Mouse (Mus musculus): ENCODE measurements at regions not wholly inside any gene's neighbourhood (a gene's known extent, or its start where the extent isn't known, plus 50 kb on each side); places are given as distances from the start of the nearest gene placed in this dataset.

GRCm38 (mm10) chr4:12785840-12786239 is 614.0 kb upstream of the Fam92a start:
- WGBS (ENCODE audit: insufficient replicate concordance), result 45% methylated on average over 4 of the region's 4 CpGs
- H3K4me1 ChIP-seq (ENCODE audit: control insufficient read depth, insufficient read depth, low read length), result no peaks in the 10 kb centered on the region
- no peak for ATAC-seq (replicated peaks; ENCODE audit: insufficient number of reproducible peaks, low FRiP score, low TSS enrichment)
- H3K27ac ChIP-seq (ENCODE audit: low read depth, low read length), result no peak overlapping the region
- no peak overlapping the region for H3K9ac ChIP-seq (ENCODE audit: low read depth, low read length)
- H3K9me3 ChIP-seq (replicated peaks; ENCODE audit: control insufficient read depth, low read length), result no peaks in the 10 kb centered on the region
- no peak overlapping the region for H3K4me2 ChIP-seq
- no peaks in the 10 kb centered on the region for H3K27me3 ChIP-seq (ENCODE audit: control insufficient read depth, insufficient read depth, low read length)
- H3K36me3 ChIP-seq (ENCODE audit: control insufficient read depth, insufficient read depth, low read length), result no peaks in the 10 kb centered on the region
- no peak overlapping the region for H3K4me3 ChIP-seq (ENCODE audit: low read depth, low read length)

- H3K27ac ChIP-seq (ENCODE audit: low read depth, low read length), result no peak overlapping the region
- H3K9me3 ChIP-seq (replicated peaks; ENCODE audit: control insufficient read depth, low read length), result no peaks in the 10 kb centered on the region
- no peak overlapping the region for H3K9ac ChIP-seq (ENCODE audit: low read depth, low read length)
- no peak overlapping the region for H3K4me3 ChIP-seq (ENCODE audit: low read depth, low read length)
- no peak for ATAC-seq (replicated peaks; ENCODE audit: insufficient number of reproducible peaks, low FRiP score, low TSS enrichment)
- H3K36me3 ChIP-seq (ENCODE audit: control insufficient read depth, insufficient read depth, low read length), result no peaks in the 10 kb centered on the region
- WGBS (ENCODE audit: insufficient replicate concordance), result 89% methylated on average over 3 of the region's 3 CpGs
- no peaks in the 10 kb centered on the region for H3K27me3 ChIP-seq (ENCODE audit: control insufficient read depth, insufficient read depth, low read length)
- H3K4me2 ChIP-seq, result no peak overlapping the region
- no peaks in the 10 kb centered on the region for H3K4me1 ChIP-seq (ENCODE audit: control insufficient read depth, insufficient read depth, low read length)
These were observed 612.7 kb upstream of the Fam92a start for GRCm38 (mm10) chr4:12784479-12784878.

GRCm38 (mm10) chr4:12784068-12784467 is 612.3 kb upstream of the Fam92a start:
- no peak for ATAC-seq (replicated peaks; ENCODE audit: insufficient number of reproducible peaks, low FRiP score, low TSS enrichment)
- no peaks in the 10 kb centered on the region for H3K36me3 ChIP-seq (ENCODE audit: control insufficient read depth, insufficient read depth, low read length)
- no peaks in the 10 kb centered on the region for H3K27me3 ChIP-seq (ENCODE audit: control insufficient read depth, insufficient read depth, low read length)
- no peak overlapping the region for H3K9ac ChIP-seq (ENCODE audit: low read depth, low read length)
- no peak overlapping the region for H3K4me2 ChIP-seq
- WGBS (ENCODE audit: insufficient replicate concordance), result 85% methylated on average over 11 of the region's 11 CpGs
- H3K4me1 ChIP-seq (ENCODE audit: control insufficient read depth, insufficient read depth, low read length), result no peaks in the 10 kb centered on the region
- H3K27ac ChIP-seq (ENCODE audit: low read depth, low read length), result no peak overlapping the region
- no peak overlapping the region for H3K4me3 ChIP-seq (ENCODE audit: low read depth, low read length)
- no peaks in the 10 kb centered on the region for H3K9me3 ChIP-seq (replicated peaks; ENCODE audit: control insufficient read depth, low read length)

DNA sequence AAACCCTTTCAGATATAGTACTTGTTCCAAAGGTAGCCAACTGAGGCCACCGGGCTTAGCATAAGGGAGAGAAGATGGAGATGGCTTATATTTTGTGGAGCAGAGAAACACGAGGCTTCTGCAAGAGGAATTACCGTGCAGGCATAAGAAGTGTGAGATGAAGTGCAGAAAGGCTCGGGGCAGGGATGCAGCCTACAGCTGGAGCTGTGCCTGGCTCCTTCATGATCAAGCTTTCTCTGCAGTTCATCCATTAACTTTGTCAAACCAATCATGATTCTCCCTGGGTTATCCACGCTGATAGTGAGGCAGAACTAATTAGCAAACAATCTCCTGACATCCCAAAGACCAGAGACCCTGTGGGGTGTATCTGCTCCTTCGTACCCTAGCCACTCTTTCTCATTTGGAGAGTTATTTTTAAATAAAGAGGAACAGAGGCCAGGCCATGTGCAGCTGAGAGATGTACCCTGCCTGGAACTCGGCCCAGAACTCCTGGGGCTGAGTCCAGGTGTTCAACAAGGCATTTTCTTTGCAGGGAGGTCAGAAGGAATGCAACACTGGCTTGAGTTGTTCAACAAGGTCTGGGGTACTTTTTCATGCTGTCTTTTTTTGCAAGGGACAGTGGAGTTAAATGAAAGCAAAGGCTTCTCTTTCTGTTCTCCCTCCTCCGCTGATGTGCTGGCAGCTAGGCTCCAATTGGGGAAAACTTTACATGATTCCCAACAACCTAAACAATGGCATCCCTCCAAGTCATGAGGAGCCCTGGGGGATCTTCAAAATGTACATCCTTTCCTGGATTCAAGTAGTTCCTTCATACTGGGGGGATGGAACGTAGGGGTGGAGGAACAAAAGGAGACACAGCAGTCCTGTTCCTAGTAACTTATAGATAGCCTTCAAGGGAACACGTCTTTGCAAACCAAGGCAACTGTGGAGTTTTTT is 610.4 kb upstream of the Fam92a start:
- H3K9me3 ChIP-seq (replicated peaks; ENCODE audit: control insufficient read depth, low read length), result no peaks in the 10 kb centered on the region
- H3K9ac ChIP-seq (ENCODE audit: low read depth, low read length), result no peak overlapping the region
- H3K27ac ChIP-seq (ENCODE audit: low read depth, low read length), result no peak overlapping the region
- WGBS (ENCODE audit: insufficient replicate concordance), result 41% methylated on average over 10 of the region's 10 CpGs
- H3K36me3 ChIP-seq (ENCODE audit: control insufficient read depth, insufficient read depth, low read length), result no peaks in the 10 kb centered on the region
- no peaks in the 10 kb centered on the region for H3K4me1 ChIP-seq (ENCODE audit: control insufficient read depth, insufficient read depth, low read length)
- H3K27me3 ChIP-seq (ENCODE audit: control insufficient read depth, insufficient read depth, low read length), result no peaks in the 10 kb centered on the region
- no peak overlapping the region for H3K4me3 ChIP-seq (ENCODE audit: low read depth, low read length)
- ATAC-seq (replicated peaks; ENCODE audit: insufficient number of reproducible peaks, low FRiP score, low TSS enrichment), result no peak; the same call in 1 of the 2 replicates
- no peak overlapping the region for H3K4me2 ChIP-seq

DNA sequence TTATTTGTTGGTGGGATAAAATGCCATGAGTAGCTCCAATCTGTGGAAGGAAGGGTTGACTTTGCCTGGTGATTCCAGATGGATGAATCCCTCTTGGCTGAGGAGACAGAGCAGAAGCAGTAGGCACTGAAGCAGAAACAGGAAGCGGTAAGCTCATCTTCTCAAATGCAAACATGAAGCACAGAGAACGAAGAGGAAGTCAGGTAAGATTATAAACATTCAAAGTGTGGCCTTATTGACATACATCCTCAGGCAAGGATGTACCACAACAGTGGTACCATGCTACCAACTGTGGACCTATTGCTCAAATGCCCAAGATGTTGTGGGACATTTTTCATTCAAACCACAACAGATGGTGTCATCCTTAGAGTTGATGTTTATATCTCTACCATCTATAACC is 608.4 kb upstream of the Fam92a start:
- no peaks in the 10 kb centered on the region for H3K27me3 ChIP-seq (ENCODE audit: control insufficient read depth, insufficient read depth, low read length)
- no peak for ATAC-seq (replicated peaks; ENCODE audit: insufficient number of reproducible peaks, low FRiP score, low TSS enrichment)
- H3K9me3 ChIP-seq (replicated peaks; ENCODE audit: control insufficient read depth, low read length), result no peaks in the 10 kb centered on the region
- H3K36me3 ChIP-seq (ENCODE audit: control insufficient read depth, insufficient read depth, low read length), result no peaks in the 10 kb centered on the region
- 75% methylated on average over 2 of the region's 2 CpGs for WGBS (ENCODE audit: insufficient replicate concordance)
- H3K27ac ChIP-seq (ENCODE audit: low read depth, low read length), result no peak overlapping the region
- H3K4me1 ChIP-seq (ENCODE audit: control insufficient read depth, insufficient read depth, low read length), result no peaks in the 10 kb centered on the region
- H3K4me3 ChIP-seq (ENCODE audit: low read depth, low read length), result no peak overlapping the region
- no peak overlapping the region for H3K9ac ChIP-seq (ENCODE audit: low read depth, low read length)
- H3K4me2 ChIP-seq, result no peak overlapping the region

- Histone ChIP-seq H3K9ac (ENCODE audit: low read depth, low read length) (no peak overlapping the region), H3K27me3 (ENCODE audit: control insufficient read depth, insufficient read depth, low read length) (no peaks in the 10 kb centered on the region), H3K27ac (ENCODE audit: low read depth, low read length) (no peak overlapping the region), H3K4me2 (no peak overlapping the region), H3K4me1 (ENCODE audit: control insufficient read depth, insufficient read depth, low read length) (no peaks in the 10 kb centered on the region), H3K4me3 (ENCODE audit: low read depth, low read length) (no peak overlapping the region), H3K36me3 (ENCODE audit: control insufficient read depth, insufficient read depth, low read length) (no peaks in the 10 kb centered on the region), H3K9me3 (replicated peaks; ENCODE audit: control insufficient read depth, low read length) (no peaks in the 10 kb centered on the region)
- 77% methylated on average over 1 of the region's 1 CpGs for WGBS (ENCODE audit: insufficient replicate concordance)
- no peak for ATAC-seq (replicated peaks; ENCODE audit: insufficient number of reproducible peaks, low FRiP score, low TSS enrichment)
These were observed 607.4 kb upstream of the Fam92a start for GRCm38 (mm10) chr4:12779211-12779610.

DNA sequence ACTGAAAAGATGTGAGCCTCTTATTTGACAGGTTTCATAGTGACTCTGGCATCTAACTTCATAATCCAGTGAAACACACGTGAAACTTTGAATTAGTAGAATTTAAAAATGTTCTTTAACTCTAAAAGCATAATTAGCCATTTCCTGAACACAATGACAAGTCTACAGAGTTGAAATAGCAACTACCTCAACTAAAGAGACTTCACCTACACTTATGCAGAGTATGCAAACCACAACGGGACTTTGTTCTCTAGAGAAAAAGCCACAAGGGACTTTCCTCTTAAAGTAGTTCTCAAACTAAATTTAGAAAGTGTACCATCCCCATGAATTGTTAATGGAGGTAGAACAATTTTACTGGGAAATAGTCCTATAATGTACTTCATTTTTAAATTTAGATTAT is 606.3 kb upstream of the Fam92a start:
- Histone ChIP-seq H3K36me3 (ENCODE audit: control insufficient read depth, insufficient read depth, low read length) (no peaks in the 10 kb centered on the region), H3K27ac (ENCODE audit: low read depth, low read length) (no peak overlapping the region), H3K4me1 (ENCODE audit: control insufficient read depth, insufficient read depth, low read length) (peaks cover 2% of the 10 kb centered on the region; the same call in 1 of the 2 replicates), H3K9me3 (replicated peaks; ENCODE audit: control insufficient read depth, low read length) (no peaks in the 10 kb centered on the region), H3K27me3 (ENCODE audit: control insufficient read depth, insufficient read depth, low read length) (no peaks in the 10 kb centered on the region), H3K4me3 (ENCODE audit: low read depth, low read length) (no peak overlapping the region), H3K9ac (ENCODE audit: low read depth, low read length) (no peak overlapping the region), H3K4me2 (no peak overlapping the region)
- 66% methylated on average over 2 of the region's 2 CpGs for WGBS (ENCODE audit: insufficient replicate concordance)
- ATAC-seq (replicated peaks; ENCODE audit: insufficient number of reproducible peaks, low FRiP score, low TSS enrichment), result no peak

DNA sequence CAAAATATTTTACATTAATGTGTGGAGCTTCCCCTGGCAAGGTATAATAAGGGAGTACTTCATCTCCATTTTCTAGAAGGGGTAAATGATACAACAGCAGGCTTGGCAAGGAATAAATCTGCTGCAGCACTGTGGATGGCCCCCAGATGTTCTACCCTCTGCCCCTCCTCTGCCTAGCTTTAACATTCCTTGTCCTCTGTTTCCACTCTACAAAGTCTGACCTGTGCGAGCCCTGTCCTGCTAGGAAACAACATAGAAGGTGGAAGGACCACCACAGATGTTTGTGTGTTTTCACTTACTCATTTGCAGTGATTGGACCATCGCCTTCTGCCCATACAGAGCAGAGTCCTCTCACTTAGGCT is 604.4 kb upstream of the Fam92a start:
- no peaks in the 10 kb centered on the region for H3K36me3 ChIP-seq (ENCODE audit: control insufficient read depth, insufficient read depth, low read length)
- H3K27ac ChIP-seq (ENCODE audit: low read depth, low read length), result no peak overlapping the region
- H3K4me3 ChIP-seq (ENCODE audit: low read depth, low read length), result no peak overlapping the region
- peaks cover 2% of the 10 kb centered on the region; the same call in 1 of the 2 replicates for H3K4me1 ChIP-seq (ENCODE audit: control insufficient read depth, insufficient read depth, low read length)
- H3K4me2 ChIP-seq, result no peak overlapping the region
- no peaks in the 10 kb centered on the region for H3K27me3 ChIP-seq (ENCODE audit: control insufficient read depth, insufficient read depth, low read length)
- H3K9ac ChIP-seq (ENCODE audit: low read depth, low read length), result no peak overlapping the region
- ATAC-seq (replicated peaks; ENCODE audit: insufficient number of reproducible peaks, low FRiP score, low TSS enrichment), result no peak
- 70% methylated on average over 2 of the region's 2 CpGs for WGBS (ENCODE audit: insufficient replicate concordance)
- H3K9me3 ChIP-seq (replicated peaks; ENCODE audit: control insufficient read depth, low read length), result no peaks in the 10 kb centered on the region
